Mouse (Mus musculus): ENCODE measurements around the gene Ephb2.

DNA sequence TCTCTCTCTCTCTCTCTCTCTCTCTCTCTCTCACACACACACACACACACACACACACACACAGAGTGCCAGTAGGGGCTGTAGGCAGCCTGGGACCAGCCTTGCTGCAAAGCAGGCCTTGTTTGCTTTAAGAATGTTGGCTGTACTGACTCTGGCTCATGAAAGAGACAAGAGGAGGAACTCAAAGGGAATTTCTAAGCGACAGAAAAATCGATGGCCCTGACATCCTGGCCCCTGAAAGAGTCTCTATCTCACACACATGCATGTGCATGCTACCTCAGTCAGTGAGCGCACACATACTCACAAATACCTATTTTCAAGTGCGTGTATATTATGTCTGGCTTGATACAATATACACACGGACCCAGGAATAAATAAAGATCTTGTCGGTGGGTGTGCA, 79.3 kb downstream of the Ephb2 start:
- TF ChIP-seq GATA1 (IDR thresholded peaks at IDR 0.05; ENCODE audit: low read length) (no peak), TAL1 (IDR thresholded peaks at IDR 0.05; ENCODE audit: low read length) (no peak)
